Comparison of ENCODE assay signal across 31 mouse cellular contexts in genomic region chr5:142061781-142062180, GRCm38 (mm10).
DNase-seq lines count a peak whose midpoint lies in the region; ATAC-seq and TF ChIP-seq lines count a peak whose summit lies in the region.
"Had no signal": no experiment of that assay in that cellular context is flagged by ENCODE, and none has a peak within 500 bp of the region (broad histone marks: within the 10 kb centered on the region; RNA-seq: fewer than 3 reads in every experiment).

No protein-coding gene starts in this region.

- no peaks in the 10 kb centered on the region for H3K4me1 ChIP-seq in forebrain, embryonic 14.5 days (ENCODE audit: control insufficient read depth, insufficient read depth, low read length)
- no peaks in the 10 kb centered on the region for H3K4me1 ChIP-seq in forebrain, embryonic 10.5 days
- no peaks in the 10 kb centered on the region for H3K4me1 ChIP-seq in stomach, postnatal 0 days (replicated peaks; ENCODE audit: control insufficient read depth, insufficient read depth)
- H3K4me1 ChIP-seq: embryonic facial prominence, embryonic 15.5 days; forebrain, embryonic 13.5 days; heart, embryonic 13.5 days; limb, embryonic 10.5 days; limb, embryonic 15.5 days; liver, embryonic 13.5 days; midbrain, embryonic 13.5 days; neural tube, embryonic 15.5 days had no signal

- no peak for TF ChIP-seq CTCF in stomach, postnatal 0 days (IDR thresholded peaks at IDR 0.05; ENCODE audit: low read depth)

- H3K27ac ChIP-seq in forebrain, embryonic 14.5 days (ENCODE audit: low read depth, low read length) = no peak overlapping the region
- H3K27ac ChIP-seq in forebrain, embryonic 10.5 days = no peak overlapping the region
- no peak overlapping the region for H3K27ac ChIP-seq in stomach, postnatal 0 days (replicated peaks)
- H3K27ac ChIP-seq: embryonic facial prominence, embryonic 15.5 days; forebrain, embryonic 13.5 days; gastrocnemius, adult 2 months; heart, adult 2 months; heart, embryonic 13.5 days; hindbrain, embryonic 14.5 days; limb, embryonic 10.5 days; limb, embryonic 15.5 days; liver, embryonic 13.5 days; macrophage; midbrain, embryonic 13.5 days; neural tube, embryonic 15.5 days had no signal

- no peaks in the 10 kb centered on the region for H3K9me3 ChIP-seq in forebrain, embryonic 14.5 days (replicated peaks; ENCODE audit: control insufficient read depth, low read length)
- peaks cover 8% of the 10 kb centered on the region; the same call in 1 of the 2 replicates for H3K9me3 ChIP-seq in forebrain, embryonic 10.5 days
- H3K9me3 ChIP-seq in stomach, postnatal 0 days (ENCODE audit: control insufficient read depth, low read length) = no peaks in the 10 kb centered on the region
- H3K9me3 ChIP-seq: embryonic facial prominence, embryonic 15.5 days; forebrain, embryonic 13.5 days; limb, embryonic 10.5 days; limb, embryonic 15.5 days; midbrain, embryonic 13.5 days; neural tube, embryonic 15.5 days had no signal

- H3K9ac ChIP-seq in forebrain, embryonic 14.5 days (ENCODE audit: low read length) = no peak overlapping the region
- no peak overlapping the region for H3K9ac ChIP-seq in stomach, postnatal 0 days (ENCODE audit: low read length)
- H3K9ac ChIP-seq: embryonic facial prominence, embryonic 15.5 days; forebrain, embryonic 13.5 days; heart, embryonic 13.5 days; hindbrain, embryonic 14.5 days; limb, embryonic 15.5 days; liver, embryonic 13.5 days; midbrain, embryonic 13.5 days; neural tube, embryonic 15.5 days had no signal

- 77% methylated on average over 4 of the region's 4 CpGs for WGBS in forebrain, embryonic 14.5 days
- WGBS in forebrain, embryonic 10.5 days = 83% methylated on average over 4 of the region's 4 CpGs
- whole genome bisulfite sequencing in stomach, postnatal 0 days = 89% methylated on average over 4 of the region's 4 CpGs

- TF ChIP-seq EP300 in stomach, postnatal 0 days (optimal IDR thresholded peaks at IDR 0.05) = no peak

- H3K27me3 ChIP-seq in forebrain, embryonic 14.5 days (replicated peaks; ENCODE audit: control insufficient read depth, insufficient read depth, low read length) = no peaks in the 10 kb centered on the region
- no peaks in the 10 kb centered on the region for H3K27me3 ChIP-seq in forebrain, embryonic 10.5 days (ENCODE audit: poor library complexity, severe bottlenecking)
- no peaks in the 10 kb centered on the region for H3K27me3 ChIP-seq in stomach, postnatal 0 days (ENCODE audit: control insufficient read depth, insufficient read depth, low read length)
- H3K27me3 ChIP-seq: embryonic facial prominence, embryonic 15.5 days; forebrain, embryonic 13.5 days; heart, embryonic 13.5 days; limb, embryonic 15.5 days; liver, embryonic 13.5 days; midbrain, embryonic 13.5 days; neural tube, embryonic 15.5 days had no signal

- no peaks in the 10 kb centered on the region for H3K36me3 ChIP-seq in forebrain, embryonic 14.5 days (ENCODE audit: control insufficient read depth, insufficient read depth, low read length)
- H3K36me3 ChIP-seq in forebrain, embryonic 10.5 days (replicated peaks) = no peaks in the 10 kb centered on the region
- no peaks in the 10 kb centered on the region for H3K36me3 ChIP-seq in stomach, postnatal 0 days (ENCODE audit: control insufficient read depth, insufficient read depth, low read length)
- H3K36me3 ChIP-seq: embryonic facial prominence, embryonic 15.5 days; limb, embryonic 10.5 days; limb, embryonic 15.5 days; liver, embryonic 13.5 days; midbrain, embryonic 13.5 days; neural tube, embryonic 15.5 days had no signal

- no peak for ATAC-seq in forebrain, embryonic 14.5 days
- no peak for ATAC-seq in stomach, postnatal 0 days (ENCODE audit: low FRiP score, low TSS enrichment)
- ATAC-seq: forebrain, embryonic 13.5 days; intestine, postnatal 0 days; lung, postnatal 0 days; midbrain, embryonic 13.5 days had no signal

- peak; percentile 36 for DNase-seq in forebrain, embryonic 14.5 days (ENCODE audit: low spot score)
- no peak for DNase-seq in forebrain, embryonic 10.5 days (ENCODE audit: extremely low spot score, low spot score)
- DNase-seq in thymus, postnatal 14 days = peak; percentile 36
- no peak for DNase-seq in thymus, postnatal 0 days (ENCODE audit: low spot score)
- DNase-seq in layer of hippocampus, adult 9-10 months (ENCODE audit: low spot score) = peak; percentile 17
- DNase-seq in thymus, postnatal 36 days = peak; percentile 18 to 33
- DNase-seq in stomach, postnatal 0 days (ENCODE audit: low spot score) = no peak
- no peak for DNase-seq in lung, postnatal 14 days
- DNase-seq: adrenal gland, postnatal 14 days; cerebellum, adult 2 months; cerebellum, postnatal 14 days; gastrocnemius, adult 2 months; heart, adult 2 months; heart, postnatal 10 days; kidney, adult 9 months; kidney, postnatal 14 days; liver, embryonic 13.5 days; lung, adult 18-20 months; retina, postnatal 1 day; spleen, adult 18-20 months had no signal

- no peak overlapping the region for H3K4me3 ChIP-seq in forebrain, embryonic 14.5 days (ENCODE audit: low read depth, low read length)
- no peak overlapping the region for H3K4me3 ChIP-seq in forebrain, embryonic 10.5 days
- no peak overlapping the region for H3K4me3 ChIP-seq in stomach, postnatal 0 days (ENCODE audit: low read depth, low read length)
- H3K4me3 ChIP-seq: embryonic facial prominence, embryonic 15.5 days; forebrain, embryonic 13.5 days; gastrocnemius, adult 2 months; heart, adult 2 months; heart, embryonic 13.5 days; limb, embryonic 10.5 days; limb, embryonic 15.5 days; liver, embryonic 13.5 days; midbrain, embryonic 13.5 days; neural tube, embryonic 15.5 days had no signal

- H3K4me2 ChIP-seq in forebrain, embryonic 14.5 days (ENCODE audit: low read length) = no peak overlapping the region
- H3K4me2 ChIP-seq in stomach, postnatal 0 days (replicated peaks; ENCODE audit: low read depth) = no peak overlapping the region
- H3K4me2 ChIP-seq: embryonic facial prominence, embryonic 15.5 days; forebrain, embryonic 13.5 days; heart, embryonic 13.5 days; hindbrain, embryonic 14.5 days; limb, embryonic 15.5 days; liver, embryonic 13.5 days; midbrain, embryonic 13.5 days; neural tube, embryonic 15.5 days had no signal

Comparison
In these comparisons a context has a peak if more than half of its experiments do, and no peak if none do; other contexts are left out.
1. DNase-seq: peak in forebrain, embryonic 14.5 days (single experiment), thymus, postnatal 14 days (single experiment), layer of hippocampus, adult 9-10 months (single experiment) and thymus, postnatal 36 days (2 of 2); none in forebrain, embryonic 10.5 days (single experiment), thymus, postnatal 0 days (single experiment), stomach, postnatal 0 days (single experiment) and lung, postnatal 14 days (single experiment).